Mouse (Mus musculus): ENCODE measurements around the gene Ccdc107. TPM values are rescaled to one million over a fixed set of nuclear protein-coding genes. Genes with fewer than 3 reads are reported as not detected.

Ccdc107 gene
- 10 to 100 TPM; 25.0 to 26.0 TPM for total RNA-seq (2021)

GRCm38 (mm10) chr4:43492821-43493185 lies at the start of gene Ccdc107:
Gene Ccdc107 (plus strand): TSS chr4:43492900.
- peak; percentile 92 to 94 for DNase-seq

- DNase-seq = peak in 1 of 2 experiments; percentile 30
Measured at GRCm38 (mm10) chr4:43443511-43443910, 49.2 kb upstream of the Ccdc107 start.

- no peak for DNase-seq
Measured at GRCm38 (mm10) chr4:43447251-43447650, 45.4 kb upstream of the Ccdc107 start.

- DNase-seq = no peak
Measured at GRCm38 (mm10) chr4:43448554-43448953, 44.1 kb upstream of the Ccdc107 start.

GRCm38 (mm10) chr4:43452315-43452714 lies 40.4 kb upstream of the Ccdc107 start:
- no peak for DNase-seq

- no peak for DNase-seq
Measured at GRCm38 (mm10) chr4:43453413-43453812, 39.3 kb upstream of the Ccdc107 start.

- no peak for DNase-seq
Measured at GRCm38 (mm10) chr4:43454041-43454836, 38.5 kb upstream of the Ccdc107 start, which contains the start of gene Cd72. Gene Cd72 (minus strand): TSS chr4:43454628.

- no peak for DNase-seq
Measured at GRCm38 (mm10) chr4:43456470-43456869, 36.2 kb upstream of the Ccdc107 start.

- DNase-seq = no peak
Measured at GRCm38 (mm10) chr4:43457124-43457523, 35.6 kb upstream of the Ccdc107 start.

GRCm38 (mm10) chr4:43463102-43463501 lies 29.6 kb upstream of the Ccdc107 start:
- no peak for DNase-seq

- DNase-seq = no peak
Measured at GRCm38 (mm10) chr4:43465935-43466334, 26.8 kb upstream of the Ccdc107 start.

GRCm38 (mm10) chr4:43466872-43467271 lies 25.8 kb upstream of the Ccdc107 start:
- no peak for DNase-seq

GRCm38 (mm10) chr4:43470301-43470700 lies 22.4 kb upstream of the Ccdc107 start:
- no peak for DNase-seq

GRCm38 (mm10) chr4:43473636-43474035 lies 19.1 kb upstream of the Ccdc107 start:
- DNase-seq = no peak

GRCm38 (mm10) chr4:43476604-43477003 lies 16.1 kb upstream of the Ccdc107 start:
- no peak for DNase-seq

- DNase-seq = peak; percentile 79 to 81
Measured at GRCm38 (mm10) chr4:43477857-43478533, 14.7 kb upstream of the Ccdc107 start.

GRCm38 (mm10) chr4:43478534-43478858 lies 14.2 kb upstream of the Ccdc107 start:
- no peak for DNase-seq

- peak in 1 of 2 experiments; percentile 24 for DNase-seq
Measured at GRCm38 (mm10) chr4:43478906-43479832, 13.5 kb upstream of the Ccdc107 start.

- DNase-seq = no peak
Measured at GRCm38 (mm10) chr4:43480985-43481384, 11.7 kb upstream of the Ccdc107 start.

- no peak for DNase-seq
Measured at GRCm38 (mm10) chr4:43481894-43482456, 10.7 kb upstream of the Ccdc107 start.

- no peak for DNase-seq
Measured at GRCm38 (mm10) chr4:43482591-43482990, 10.1 kb upstream of the Ccdc107 start.

- DNase-seq = no peak
Measured at GRCm38 (mm10) chr4:43483535-43484091, 9.1 kb upstream of the Ccdc107 start, which contains the start of gene Sit1. Gene Sit1 (minus strand): TSS chr4:43483734.
